Mouse (Mus musculus) liver, adult 2 months (tissue): ENCODE data around the gene Tspo2.

Source experiments
- CTCF ChIP-seq: fragments of 200-500 bp; IDR thresholded peaks from 2 replicates; pipeline ENCODE4 v1.5.1; 2011; ENCODE audit warnings: low read depth, low read length, control low read depth
- POLR2A ChIP-seq: fragments of 200-500 bp; IDR thresholded peaks from 2 replicates; pipeline ENCODE4 v1.6.1; 2011; ENCODE audit warnings: low read length, control low read depth; ENCODE audit not compliant: insufficient read depth; ENCODE audit errors: extremely low read depth

DNA sequence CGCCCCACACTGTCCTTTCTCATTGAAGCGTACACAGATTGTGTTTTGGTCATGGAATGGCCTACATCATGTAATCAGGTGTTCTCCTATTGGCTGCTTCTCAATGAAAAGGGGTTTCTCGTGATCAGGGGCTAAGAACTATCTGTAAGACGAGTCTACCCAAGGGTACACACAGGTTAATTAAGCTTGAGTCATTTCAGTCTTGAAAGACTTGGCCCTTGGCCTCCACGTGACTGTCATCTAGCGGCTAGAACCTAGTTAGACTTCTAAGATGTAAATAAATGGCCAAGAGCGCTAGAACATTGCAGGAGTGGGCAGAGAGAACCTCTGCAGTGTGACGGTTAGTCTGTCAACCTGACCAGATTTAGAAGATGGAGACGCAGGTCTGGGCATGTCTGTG, 27.1 kb downstream of the Tspo2 start:
- TF ChIP-seq CTCF (no peak), POLR2A (no peak)
